Mouse (Mus musculus): ENCODE measurements around the gene Dnase1l3. TPM values are rescaled to one million over a fixed set of nuclear protein-coding genes. Genes with fewer than 3 reads are reported as not detected.

Dnase1l3 gene
- polyA plus RNA-seq, 1 experiment from 2014 or later: 0.29 TPM

DNA sequence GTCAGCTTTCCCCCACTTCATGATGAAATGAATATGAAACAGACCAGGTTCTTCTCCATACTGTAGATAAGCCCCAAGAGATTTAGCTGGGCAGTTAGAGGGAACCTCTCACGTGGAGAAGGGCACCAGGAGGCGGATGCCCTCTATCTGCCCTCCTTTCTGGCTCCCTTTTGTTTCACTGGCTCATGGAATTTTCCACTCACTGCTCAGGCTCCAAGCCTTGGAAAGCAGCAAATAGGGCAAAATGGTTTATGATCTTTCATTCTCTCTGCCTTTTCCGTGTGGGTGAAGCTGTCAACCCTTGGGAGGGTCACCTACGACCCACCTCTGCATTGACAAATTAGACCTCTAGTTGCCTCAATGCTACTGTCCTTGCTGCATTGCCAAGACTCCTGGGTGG, 36.2 kb upstream of the Dnase1l3 start:
- no peak overlapping the region for H3K27ac ChIP-seq
- H3K27me3 ChIP-seq: no peaks in the 10 kb centered on the region
- H3K4me1 ChIP-seq: peaks cover 3% of the 10 kb centered on the region; the same call in 1 of the 2 replicates
- WGBS: 46% methylated on average over 4 of the region's 4 CpGs
- H3K9me3 ChIP-seq (replicated peaks): no peaks in the 10 kb centered on the region
- no peaks in the 10 kb centered on the region for H3K36me3 ChIP-seq
- no peak overlapping the region for H3K9ac ChIP-seq
- H3K4me3 ChIP-seq (replicated peaks): no peak overlapping the region
- no peak overlapping the region for H3K4me2 ChIP-seq
- ATAC-seq (replicated peaks; ENCODE audit: low FRiP score): no peak; the same call in 1 of the 2 replicates

DNA sequence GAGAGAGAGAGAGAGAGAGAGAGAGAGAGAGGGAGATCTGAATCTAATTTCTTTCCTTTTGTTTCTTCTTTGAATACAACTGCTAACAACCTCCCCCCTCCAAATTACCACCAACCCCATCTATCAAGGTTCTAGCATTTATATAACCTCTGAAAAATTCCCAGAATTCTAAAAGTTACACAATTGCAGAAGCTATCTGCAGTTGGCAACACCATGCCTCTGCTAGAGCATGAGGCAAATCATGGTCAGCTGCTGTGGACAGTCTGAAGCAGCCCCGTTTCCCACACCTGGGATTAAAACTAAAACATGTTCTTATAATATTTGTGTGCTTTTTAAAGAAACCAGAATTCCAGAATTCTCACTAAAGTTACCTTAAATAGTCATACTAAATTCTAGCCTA, 35.4 kb upstream of the Dnase1l3 start:
- no peak for ATAC-seq (replicated peaks; ENCODE audit: low FRiP score)
- H3K4me1 ChIP-seq: peaks cover 3% of the 10 kb centered on the region; the same call in 1 of the 2 replicates
- no peak overlapping the region for H3K4me2 ChIP-seq
- WGBS: 88% methylated on average over 1 of the region's 1 CpGs
- H3K9ac ChIP-seq: no peak overlapping the region
- H3K4me3 ChIP-seq (replicated peaks): no peak overlapping the region
- H3K27ac ChIP-seq: no peak overlapping the region
- no peaks in the 10 kb centered on the region for H3K36me3 ChIP-seq
- H3K9me3 ChIP-seq (replicated peaks): no peaks in the 10 kb centered on the region
- no peaks in the 10 kb centered on the region for H3K27me3 ChIP-seq

DNA sequence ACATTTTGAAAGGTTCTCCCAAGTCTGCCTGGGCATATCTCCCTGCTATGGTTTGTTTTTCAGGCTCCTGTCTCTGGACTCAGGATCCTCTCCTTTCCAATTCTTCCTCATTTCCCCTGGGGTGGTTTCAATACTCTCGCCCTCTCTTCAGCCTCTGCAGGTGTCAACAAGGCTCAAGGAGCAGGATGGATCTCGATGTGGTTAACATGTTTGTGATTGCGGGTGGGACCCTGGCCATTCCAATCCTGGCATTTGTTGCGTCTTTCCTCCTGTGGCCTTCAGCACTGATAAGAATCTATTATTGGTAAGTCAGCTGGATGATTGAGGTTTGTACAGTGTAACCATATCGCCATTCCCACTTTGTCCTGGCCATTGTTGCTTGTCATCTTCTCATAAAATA, 33.7 kb upstream of the Dnase1l3 start:
- Histone ChIP-seq H3K27me3 (no peaks in the 10 kb centered on the region), H3K9ac (no peak overlapping the region), H3K4me1 (peaks cover 9% of the 10 kb centered on the region; the same call in 1 of the 2 replicates), H3K9me3 (replicated peaks) (no peaks in the 10 kb centered on the region), H3K4me2 (no peak overlapping the region), H3K36me3 (no peaks in the 10 kb centered on the region), H3K27ac (no peak overlapping the region), H3K4me3 (replicated peaks) (no peak overlapping the region)
- 89% methylated on average over 5 of the region's 5 CpGs for WGBS
- no peak for ATAC-seq (replicated peaks; ENCODE audit: low FRiP score)

DNA sequence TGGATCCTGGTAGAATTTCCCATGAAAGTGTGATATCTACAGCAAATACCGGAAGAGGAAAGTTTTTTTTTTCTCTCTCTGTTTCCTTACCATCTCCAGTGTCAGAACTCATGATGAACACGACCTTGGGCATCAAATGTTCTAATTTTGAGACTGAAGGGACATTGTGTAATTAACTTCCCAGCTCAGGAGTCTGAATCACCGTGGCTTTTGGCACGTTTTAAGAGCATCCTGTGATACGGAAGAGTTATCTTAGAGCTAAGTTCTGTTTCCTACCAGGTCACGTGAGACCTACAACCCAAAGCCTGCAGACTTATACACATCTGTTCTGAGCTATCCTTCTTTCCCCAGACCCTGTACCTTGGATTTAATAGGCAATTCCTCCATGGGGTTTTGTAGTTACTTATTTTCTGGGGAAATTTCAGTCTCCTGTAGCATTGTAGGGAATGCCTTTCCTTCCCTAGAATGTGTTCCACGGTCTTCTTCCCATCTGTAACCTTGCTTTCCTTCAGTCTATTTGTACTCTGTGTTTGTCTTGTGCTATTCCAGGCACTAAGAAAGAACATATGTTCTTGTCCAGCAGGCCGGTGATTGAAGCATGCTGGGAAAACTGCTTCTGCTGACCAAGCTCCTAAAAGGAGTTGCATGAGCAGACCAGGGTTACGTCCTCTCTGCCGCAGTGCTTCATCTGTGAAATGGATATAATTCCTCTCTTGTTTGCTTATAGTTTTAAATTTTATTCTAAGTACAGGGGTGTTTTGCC, 32.6 kb upstream of the Dnase1l3 start:
- 79% methylated on average over 10 of the region's 10 CpGs for WGBS
- Histone ChIP-seq H3K9ac (no peak overlapping the region), H3K27me3 (no peaks in the 10 kb centered on the region), H3K4me1 (0 out of 2 replicates have a peak, but pooled peaks cover 9% of the 10 kb centered on the region), H3K9me3 (replicated peaks) (no peaks in the 10 kb centered on the region), H3K27ac (no peak overlapping the region), H3K36me3 (no peaks in the 10 kb centered on the region), H3K4me3 (replicated peaks) (no peak overlapping the region), H3K4me2 (no peak overlapping the region)
- ATAC-seq (replicated peaks; ENCODE audit: low FRiP score): no peak

DNA sequence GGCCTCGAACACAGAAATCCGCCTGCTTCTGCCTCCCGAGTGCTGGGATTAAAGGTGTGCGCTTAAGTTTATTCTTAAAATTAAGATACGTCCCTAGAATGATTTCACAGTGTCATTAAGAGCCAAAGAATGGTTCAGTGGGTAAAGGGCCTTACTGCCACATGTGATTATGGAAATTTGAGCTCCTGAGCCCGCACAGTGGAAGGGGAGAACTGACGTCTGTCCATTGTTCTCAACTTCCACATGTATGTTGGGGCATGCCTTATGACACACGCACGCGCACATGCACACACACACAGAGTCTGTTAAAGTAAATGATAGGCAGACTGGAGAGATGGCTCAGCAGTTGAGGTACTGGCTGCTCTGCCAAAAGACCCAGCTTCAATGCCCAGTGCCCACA, 30.6 kb upstream of the Dnase1l3 start:
- WGBS: 87% methylated on average over 10 of the region's 10 CpGs
- H3K4me3 ChIP-seq (replicated peaks): no peak overlapping the region
- H3K9me3 ChIP-seq (replicated peaks): no peaks in the 10 kb centered on the region
- ATAC-seq (replicated peaks; ENCODE audit: low FRiP score): no peak
- no peak overlapping the region for H3K4me2 ChIP-seq
- no peaks in the 10 kb centered on the region for H3K36me3 ChIP-seq
- H3K4me1 ChIP-seq: 0 out of 2 replicates have a peak, but pooled peaks cover 6% of the 10 kb centered on the region
- no peaks in the 10 kb centered on the region for H3K27me3 ChIP-seq
- no peak overlapping the region for H3K27ac ChIP-seq
- H3K9ac ChIP-seq: no peak overlapping the region

DNA sequence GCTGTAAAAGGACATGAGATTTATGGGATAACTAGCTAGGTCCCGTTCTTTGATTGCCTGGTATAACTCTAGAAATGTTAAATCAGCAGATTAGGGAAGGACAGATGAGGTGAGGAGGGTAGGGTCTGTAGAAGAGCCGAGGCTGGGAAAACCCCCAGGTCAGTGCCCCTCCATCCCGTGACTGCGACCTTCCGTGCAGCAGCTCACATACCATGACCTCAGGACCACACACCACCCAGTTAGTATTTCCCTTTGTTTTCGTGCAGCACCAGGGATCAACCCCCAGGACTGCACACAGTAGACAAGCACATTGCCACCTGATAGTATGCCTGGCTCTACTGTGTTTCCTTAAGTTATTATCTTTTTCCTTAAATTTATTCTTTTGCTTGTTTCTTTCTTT, 30.1 kb upstream of the Dnase1l3 start:
- H3K27me3 ChIP-seq: no peaks in the 10 kb centered on the region
- WGBS: 18% methylated on average over 6 of the region's 6 CpGs
- H3K36me3 ChIP-seq: no peaks in the 10 kb centered on the region
- no peak overlapping the region for H3K9ac ChIP-seq
- H3K9me3 ChIP-seq (replicated peaks): no peaks in the 10 kb centered on the region
- 0 out of 2 replicates have a peak, but pooled peaks have one; percentile 43 for ATAC-seq (replicated peaks; ENCODE audit: low FRiP score)
- no peak overlapping the region for H3K4me2 ChIP-seq
- no peak overlapping the region for H3K4me3 ChIP-seq (replicated peaks)
- no peak overlapping the region for H3K27ac ChIP-seq
- 0 out of 2 replicates have a peak, but pooled peaks cover 6% of the 10 kb centered on the region for H3K4me1 ChIP-seq

DNA sequence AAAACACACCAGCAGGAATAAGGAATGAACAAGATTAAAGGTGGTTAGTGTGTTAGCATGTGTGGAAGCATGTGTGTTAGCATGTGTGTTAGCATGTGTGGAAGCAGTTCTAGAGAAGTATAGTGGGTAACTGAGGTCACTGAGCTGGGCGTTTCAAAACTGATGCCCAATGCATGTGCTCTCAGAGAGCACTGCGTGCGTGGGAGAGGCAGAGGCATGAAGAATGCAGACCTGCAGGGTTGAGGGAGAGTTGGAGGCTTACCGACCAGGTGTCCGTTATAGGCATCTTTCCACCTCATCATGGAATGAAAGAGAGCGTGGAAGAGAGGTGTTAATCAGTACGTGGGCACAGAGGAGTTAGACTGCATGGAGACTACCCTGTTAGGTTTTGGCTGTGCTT, 26.2 kb upstream of the Dnase1l3 start:
- Histone ChIP-seq H3K27me3 (no peaks in the 10 kb centered on the region), H3K36me3 (no peaks in the 10 kb centered on the region), H3K9me3 (replicated peaks) (no peaks in the 10 kb centered on the region), H3K4me3 (replicated peaks) (no peak overlapping the region), H3K4me1 (0 out of 2 replicates have a peak, but pooled peaks cover 6% of the 10 kb centered on the region), H3K9ac (no peak overlapping the region), H3K4me2 (no peak overlapping the region), H3K27ac (no peak overlapping the region)
- WGBS: 78% methylated on average over 7 of the region's 7 CpGs
- ATAC-seq (replicated peaks; ENCODE audit: low FRiP score): no peak

DNA sequence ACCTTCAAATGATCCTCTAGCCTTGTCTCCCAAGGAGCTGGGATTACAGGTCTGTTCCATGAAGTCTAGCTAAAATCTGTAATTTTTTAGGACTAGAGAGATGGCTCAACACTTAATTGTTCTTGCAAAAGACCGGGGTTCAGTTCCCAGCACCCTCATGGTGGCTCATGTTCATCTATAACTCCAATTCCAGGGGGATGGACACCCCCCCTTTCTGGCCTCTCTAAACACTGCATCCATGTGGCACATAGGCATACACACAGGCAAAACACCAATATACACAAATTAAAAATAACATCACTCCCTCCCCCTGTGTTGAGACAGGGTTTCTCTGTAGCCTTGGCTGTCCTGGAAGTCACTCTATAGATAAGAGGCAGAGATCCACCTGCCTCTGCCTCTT, 25.6 kb upstream of the Dnase1l3 start:
- H3K4me3 ChIP-seq (replicated peaks): no peak overlapping the region
- 93% methylated on average over 1 of the region's 1 CpGs for WGBS
- H3K36me3 ChIP-seq: no peaks in the 10 kb centered on the region
- H3K27ac ChIP-seq: no peak overlapping the region
- no peaks in the 10 kb centered on the region for H3K9me3 ChIP-seq (replicated peaks)
- ATAC-seq (replicated peaks; ENCODE audit: low FRiP score): no peak
- 0 out of 2 replicates have a peak, but pooled peaks cover 6% of the 10 kb centered on the region for H3K4me1 ChIP-seq
- no peak overlapping the region for H3K4me2 ChIP-seq
- no peak overlapping the region for H3K9ac ChIP-seq
- no peaks in the 10 kb centered on the region for H3K27me3 ChIP-seq

DNA sequence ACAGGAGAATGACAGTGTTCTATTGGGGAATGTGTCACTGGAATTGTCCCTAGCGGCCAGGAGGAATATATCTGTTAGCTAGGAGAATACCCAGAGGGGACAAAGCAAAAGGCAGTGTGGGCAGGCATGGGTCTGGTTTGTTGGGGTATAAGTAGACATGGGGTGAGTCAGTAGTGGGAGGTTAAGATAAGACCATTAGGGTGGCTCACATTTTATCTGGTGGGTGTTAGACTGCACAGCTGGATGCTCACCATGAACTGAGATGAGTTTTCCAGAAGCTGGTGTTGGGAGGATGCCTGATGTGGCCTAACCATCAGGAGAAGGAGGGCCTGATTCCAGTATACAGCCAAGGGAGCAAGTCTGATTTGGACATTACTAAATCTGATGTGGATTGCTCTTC, 22.6 kb upstream of the Dnase1l3 start:
- WGBS: 87% methylated on average over 1 of the region's 1 CpGs
- Histone ChIP-seq H3K36me3 (no peaks in the 10 kb centered on the region), H3K27ac (peak overlapping the region; percentile 52), H3K4me1 (no peaks in the 10 kb centered on the region), H3K4me2 (no peak overlapping the region), H3K4me3 (replicated peaks) (no peak overlapping the region), H3K27me3 (no peaks in the 10 kb centered on the region), H3K9me3 (replicated peaks) (no peaks in the 10 kb centered on the region), H3K9ac (no peak overlapping the region)
- ATAC-seq (replicated peaks; ENCODE audit: low FRiP score): no peak

DNA sequence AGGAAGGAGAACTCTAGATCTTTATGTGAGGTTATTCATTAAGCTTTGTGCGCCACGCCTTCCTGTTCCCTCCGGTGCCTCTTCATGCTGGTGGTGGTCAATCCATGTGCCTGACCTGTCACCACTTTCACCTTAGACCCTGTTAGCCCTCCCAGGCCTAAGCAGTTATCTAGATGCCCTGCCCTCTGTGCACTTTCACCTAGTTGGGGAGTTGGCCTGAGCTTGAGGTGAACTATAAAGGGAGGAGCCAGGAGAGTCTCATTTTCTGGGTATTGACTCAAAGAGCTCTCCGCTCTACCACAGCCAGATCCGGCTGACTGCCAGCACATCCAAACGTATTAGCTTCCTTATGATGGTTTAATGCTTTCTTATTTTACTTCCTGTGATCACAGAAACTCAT, 21.9 kb upstream of the Dnase1l3 start:
- Histone ChIP-seq H3K4me2 (no peak overlapping the region), H3K4me1 (no peaks in the 10 kb centered on the region), H3K27ac (peak overlapping the region; percentile 52), H3K36me3 (no peaks in the 10 kb centered on the region), H3K27me3 (no peaks in the 10 kb centered on the region), H3K4me3 (replicated peaks) (no peak overlapping the region), H3K9ac (no peak overlapping the region), H3K9me3 (replicated peaks) (no peaks in the 10 kb centered on the region)
- 72% methylated on average over 6 of the region's 6 CpGs for WGBS
- no peak for ATAC-seq (replicated peaks; ENCODE audit: low FRiP score)

DNA sequence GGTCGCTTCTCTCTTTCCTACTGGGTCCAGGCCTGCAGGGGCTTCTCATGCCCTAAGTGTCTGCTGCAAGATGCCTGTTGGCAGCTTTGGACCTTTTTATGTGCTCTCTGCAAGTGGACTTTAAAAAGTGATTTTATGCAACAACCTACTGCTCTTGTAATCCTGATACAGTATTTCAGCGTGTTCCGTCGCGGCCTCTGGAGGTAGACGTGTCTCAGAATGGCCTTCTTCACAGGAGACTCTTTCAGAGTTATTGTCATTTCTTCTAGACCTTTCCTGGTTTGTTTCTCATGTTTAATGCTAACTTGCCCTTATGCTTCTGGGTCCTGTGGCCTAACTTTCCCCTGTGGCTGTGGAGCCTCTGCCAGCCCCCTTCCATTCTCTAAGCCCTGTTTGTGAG, 21.4 kb upstream of the Dnase1l3 start:
- WGBS: 92% methylated on average over 6 of the region's 6 CpGs
- ATAC-seq (replicated peaks; ENCODE audit: low FRiP score): no peak
- Histone ChIP-seq H3K4me2 (no peak overlapping the region), H3K9me3 (replicated peaks) (no peaks in the 10 kb centered on the region), H3K27ac (peak overlapping the region; percentile 52), H3K4me1 (no peaks in the 10 kb centered on the region), H3K27me3 (no peaks in the 10 kb centered on the region), H3K36me3 (no peaks in the 10 kb centered on the region), H3K4me3 (replicated peaks) (no peak overlapping the region), H3K9ac (no peak overlapping the region)

DNA sequence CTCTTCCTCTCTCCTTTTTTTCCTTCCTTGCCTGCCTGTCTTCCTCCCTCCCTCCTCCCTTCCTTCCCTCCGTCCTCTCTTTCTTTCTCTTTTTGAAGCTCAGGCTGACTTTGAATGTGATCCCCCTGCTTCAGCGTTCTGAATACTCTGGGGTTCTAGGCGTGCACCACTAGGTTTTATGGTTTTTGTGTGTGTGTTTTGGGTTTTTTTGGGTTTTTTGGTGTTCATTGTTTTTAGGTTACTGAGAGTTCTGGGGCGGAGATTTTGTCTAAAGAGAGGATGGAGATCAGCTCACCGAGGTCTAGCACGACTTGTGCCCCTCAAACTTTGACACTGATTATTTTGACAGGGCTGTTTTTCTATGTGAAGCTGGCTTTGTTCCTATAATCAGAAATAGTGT, 17.6 kb upstream of the Dnase1l3 start:
- Histone ChIP-seq H3K36me3 (no peaks in the 10 kb centered on the region), H3K4me2 (no peak overlapping the region), H3K4me1 (0 out of 2 replicates have a peak, but pooled peaks cover 4% of the 10 kb centered on the region), H3K27me3 (no peaks in the 10 kb centered on the region), H3K9ac (no peak overlapping the region), H3K27ac (no peak overlapping the region), H3K4me3 (replicated peaks) (no peak overlapping the region), H3K9me3 (replicated peaks) (no peaks in the 10 kb centered on the region)
- no peak for ATAC-seq (replicated peaks; ENCODE audit: low FRiP score)
- 75% methylated on average over 6 of the region's 6 CpGs for WGBS

DNA sequence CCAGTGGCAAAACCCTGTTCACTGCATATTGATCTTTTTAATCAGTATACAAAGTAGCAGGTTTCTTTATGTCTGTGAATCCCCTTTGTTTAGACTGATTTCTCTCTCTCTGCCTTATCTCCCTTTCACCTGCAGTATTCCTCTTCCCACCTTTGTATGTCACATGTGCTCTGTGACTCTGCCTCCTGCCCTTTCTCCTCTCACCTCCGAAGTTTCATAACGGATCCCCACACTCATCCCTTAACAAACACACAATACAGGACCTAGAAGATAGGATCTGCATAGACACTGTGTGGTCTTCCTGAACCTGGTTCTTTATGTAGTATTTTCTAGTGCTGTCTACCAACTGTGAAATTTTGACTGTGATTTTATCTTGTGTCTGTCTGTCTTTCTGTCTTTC, 16.9 kb upstream of the Dnase1l3 start:
- no peaks in the 10 kb centered on the region for H3K36me3 ChIP-seq
- H3K4me1 ChIP-seq: 0 out of 2 replicates have a peak, but pooled peaks cover 4% of the 10 kb centered on the region
- H3K9ac ChIP-seq: no peak overlapping the region
- no peak overlapping the region for H3K4me3 ChIP-seq (replicated peaks)
- no peaks in the 10 kb centered on the region for H3K9me3 ChIP-seq (replicated peaks)
- H3K27me3 ChIP-seq: no peaks in the 10 kb centered on the region
- 83% methylated on average over 2 of the region's 2 CpGs for WGBS
- ATAC-seq (replicated peaks; ENCODE audit: low FRiP score): no peak
- no peak overlapping the region for H3K4me2 ChIP-seq
- no peak overlapping the region for H3K27ac ChIP-seq

Measured in kidney, embryonic 15.5 days (tissue).